Mouse (Mus musculus): ENCODE measurements around the gene Kif12. TPM values are rescaled to one million over a fixed set of nuclear protein-coding genes. Genes with fewer than 3 reads are reported as not detected.

Kif12 gene
- not detected for total RNA-seq (2021)
- long read RNA-seq, experiment 1: 0 reads
- long read RNA-seq, experiment 2: 0 reads

GRCm38 (mm10) chr4:63171969-63172685, at the start of gene Kif12:
TSS of gene Kif12 (minus strand) at chr4:63172131.
- no peak for DNase-seq (ENCODE audit: low spot score in 2 of 2)

- no peak for DNase-seq (ENCODE audit: low spot score in 2 of 2)
Observed at GRCm38 (mm10) chr4:63221096-63221958, 49.4 kb upstream of the Kif12 start.

- DNase-seq (ENCODE audit: low spot score in 2 of 2): no peak
Observed at GRCm38 (mm10) chr4:63219635-63220034, 47.7 kb upstream of the Kif12 start.

GRCm38 (mm10) chr4:63219059-63219458, 47.1 kb upstream of the Kif12 start:
- DNase-seq (ENCODE audit: low spot score in 2 of 2): no peak

- DNase-seq (ENCODE audit: low spot score in 2 of 2): no peak
Observed at GRCm38 (mm10) chr4:63217513-63217912, 45.6 kb upstream of the Kif12 start.

GRCm38 (mm10) chr4:63216566-63216965, 44.6 kb upstream of the Kif12 start:
- no peak for DNase-seq (ENCODE audit: low spot score in 2 of 2)

GRCm38 (mm10) chr4:63215993-63216531, 44.1 kb upstream of the Kif12 start:
- DNase-seq (ENCODE audit: low spot score in 2 of 2): no peak

GRCm38 (mm10) chr4:63215185-63215992, 43.5 kb upstream of the Kif12 start:
- DNase-seq (ENCODE audit: low spot score in 2 of 2): peak; percentile 67 to 70

GRCm38 (mm10) chr4:63213907-63214621, 42.1 kb upstream of the Kif12 start, which contains the start of gene Col27a1:
TSS of gene Col27a1 (plus strand) at chr4:63214004.
- no peak for DNase-seq (ENCODE audit: low spot score in 2 of 2)

GRCm38 (mm10) chr4:63205583-63205982, 33.7 kb upstream of the Kif12 start:
- DNase-seq (ENCODE audit: low spot score in 2 of 2): peak in 1 of 2 experiments; percentile 75

GRCm38 (mm10) chr4:63203874-63204273, 31.9 kb upstream of the Kif12 start:
- no peak for DNase-seq (ENCODE audit: low spot score in 2 of 2)

GRCm38 (mm10) chr4:63199366-63199765, 27.4 kb upstream of the Kif12 start:
- DNase-seq (ENCODE audit: low spot score in 2 of 2): no peak

GRCm38 (mm10) chr4:63194366-63194765, 22.4 kb upstream of the Kif12 start:
- no peak for DNase-seq (ENCODE audit: low spot score in 2 of 2)

GRCm38 (mm10) chr4:63191641-63192040, 19.7 kb upstream of the Kif12 start:
- DNase-seq (ENCODE audit: low spot score in 2 of 2): no peak

- peak in 1 of 2 experiments; percentile 20 for DNase-seq (ENCODE audit: low spot score in 2 of 2)
Observed at GRCm38 (mm10) chr4:63186281-63186870, 14.4 kb upstream of the Kif12 start.

GRCm38 (mm10) chr4:63181556-63181955, 9.6 kb upstream of the Kif12 start:
- peak; percentile 51 to 56 for DNase-seq (ENCODE audit: low spot score in 2 of 2)

GRCm38 (mm10) chr4:63171122-63171521, 809 bp downstream of the Kif12 start:
- no peak for DNase-seq (ENCODE audit: low spot score in 2 of 2)

- no peak for DNase-seq (ENCODE audit: low spot score in 2 of 2)
Observed at GRCm38 (mm10) chr4:63170061-63170460, 1.9 kb downstream of the Kif12 start.

- no peak for DNase-seq (ENCODE audit: low spot score in 2 of 2)
Observed at GRCm38 (mm10) chr4:63166323-63166722, 5.6 kb downstream of the Kif12 start.

- no peak for DNase-seq (ENCODE audit: low spot score in 2 of 2)
Observed at GRCm38 (mm10) chr4:63165636-63166035, 6.3 kb downstream of the Kif12 start.

Measured in layer of hippocampus, postnatal 14 days (tissue).